Mouse (Mus musculus) cerebellum, adult 18-20 months (tissue): ENCODE data around the gene Ube2d1.
A peak's percentile ranks its signal among the peaks of the same experiment; 100 is the strongest.

Source experiments
- DNase-seq, 2 experiments: peaks; one replicate each; pipeline ENCODE4 v3.0.0; 2021

Ube2d1 gene

GRCm38 (mm10) chr10:71284511-71285125 is 444 bp downstream of the Ube2d1 start:
- DNase-seq = no peak

GRCm38 (mm10) chr10:71284131-71284510 is 941 bp downstream of the Ube2d1 start:
- DNase-seq = no peak

- peak; percentile 29 to 33 for DNase-seq
Observed at GRCm38 (mm10) chr10:71273008-71273739, 11.9 kb downstream of the Ube2d1 start.

- DNase-seq = no peak
Observed at GRCm38 (mm10) chr10:71267973-71268372, 17.1 kb downstream of the Ube2d1 start.

GRCm38 (mm10) chr10:71267511-71267910 is 17.6 kb downstream of the Ube2d1 start:
- peak in 1 of 2 experiments; percentile 19 for DNase-seq

- DNase-seq = no peak
Observed at GRCm38 (mm10) chr10:71265067-71265466, 20.0 kb downstream of the Ube2d1 start.

GRCm38 (mm10) chr10:71261637-71262036 is 23.4 kb downstream of the Ube2d1 start:
- DNase-seq = no peak

GRCm38 (mm10) chr10:71258943-71259342 is 26.1 kb downstream of the Ube2d1 start:
- no peak for DNase-seq

GRCm38 (mm10) chr10:71258516-71258915 is 26.5 kb downstream of the Ube2d1 start:
- DNase-seq = no peak

- no peak for DNase-seq
Observed at GRCm38 (mm10) chr10:71253147-71253546, 31.9 kb downstream of the Ube2d1 start.

- no peak for DNase-seq
Observed at GRCm38 (mm10) chr10:71252421-71252820, 32.6 kb downstream of the Ube2d1 start.

GRCm38 (mm10) chr10:71251846-71252245 is 33.2 kb downstream of the Ube2d1 start:
- DNase-seq = peak in 1 of 2 experiments; percentile 27

- peak in 1 of 2 experiments; percentile 35 for DNase-seq
Observed at GRCm38 (mm10) chr10:71251256-71251655, 33.8 kb downstream of the Ube2d1 start.

GRCm38 (mm10) chr10:71250472-71250871 is 34.6 kb downstream of the Ube2d1 start:
- peak; percentile 85 to 91 for DNase-seq

GRCm38 (mm10) chr10:71249086-71249880 is 35.8 kb downstream of the Ube2d1 start:
- peak; percentile 41 to 47 for DNase-seq

- DNase-seq = no peak
Observed at GRCm38 (mm10) chr10:71246956-71247355, 38.1 kb downstream of the Ube2d1 start.

GRCm38 (mm10) chr10:71239479-71240120 is 45.5 kb downstream of the Ube2d1 start:
- no peak for DNase-seq

GRCm38 (mm10) chr10:71238240-71238554 is 46.9 kb downstream of the Ube2d1 start, which contains the start of gene Tfam:
Gene Tfam (minus strand): TSS chr10:71238280.
- no peak for DNase-seq

- DNase-seq = peak; percentile 96 to 97
Observed at GRCm38 (mm10) chr10:71237516-71238239, 47.4 kb downstream of the Ube2d1 start.

- DNase-seq = no peak
Observed at GRCm38 (mm10) chr10:71234071-71234470, 51.0 kb downstream of the Ube2d1 start.

- peak; percentile 81 to 84 for DNase-seq
Observed at GRCm38 (mm10) chr10:71225894-71226293, 59.2 kb downstream of the Ube2d1 start.

GRCm38 (mm10) chr10:71223101-71223500 is 62.0 kb downstream of the Ube2d1 start:
- DNase-seq = no peak
